Mouse (Mus musculus) stomach, embryonic 14.5 days (tissue): Measurements from ENCODE around the gene Nmnat2. TPM values are rescaled to one million over a fixed set of nuclear protein-coding genes. Genes with fewer than 3 reads are reported as not detected.

Experiments used
- ATAC-seq: fragments of 200-750 bp; cut with Nextera tagmentation; 2 replicates; pipeline ENCODE4 v1.8.0; 2017; ENCODE audit warnings: low read depth, moderate TSS enrichment; ENCODE audit not compliant: insufficient number of reproducible peaks, insufficient read depth, low FRiP score
- H3K27ac ChIP-seq: fragments of 300-500 bp; sonication (generic); 2 replicates; pipeline ENCODE4 v1.5.1; 2014; ENCODE audit warnings: mild to moderate bottlenecking, low read length, moderate library complexity, mixed read lengths
- H3K27me3 ChIP-seq: fragments of 300-500 bp; sonication (generic); 2 replicates; pipeline ENCODE4 v1.6.1; 2014; ENCODE audit warnings: low read length, control low read depth, mixed read lengths; ENCODE audit not compliant: control insufficient read depth, insufficient read depth
- H3K36me3 ChIP-seq: fragments of 300-500 bp; sonication (generic); 2 replicates; pipeline ENCODE4 v1.6.1; 2014; ENCODE audit warnings: mild to moderate bottlenecking, control low read depth, low read length, moderate library complexity, mixed read lengths; ENCODE audit not compliant: control insufficient read depth, insufficient read depth
- H3K4me1 ChIP-seq: fragments of 300-500 bp; sonication (generic); 2 replicates; pipeline ENCODE4 v1.6.1; 2014; ENCODE audit warnings: low read length, control low read depth, mixed read lengths; ENCODE audit not compliant: control insufficient read depth, insufficient read depth
- H3K4me2 ChIP-seq: fragments of 300-500 bp; sonication (generic); replicated peaks from 2 replicates; pipeline ENCODE4 v1.6.1; 2014; ENCODE audit warnings: low read depth, low read length, control low read depth
- H3K4me3 ChIP-seq: fragments of 300-500 bp; sonication (generic); 2 replicates; pipeline ENCODE4 v1.5.1; 2014; ENCODE audit warnings: low read depth, low read length, control low read depth
- H3K9ac ChIP-seq: fragments of 300-500 bp; sonication (generic); replicated peaks from 2 replicates; pipeline ENCODE4 v1.6.1; 2014; ENCODE audit warnings: low read depth, mild to moderate bottlenecking, control low read depth, low read length, moderate library complexity, mixed read lengths
- H3K9me3 ChIP-seq: fragments of 300-500 bp; sonication (generic); 2 replicates; pipeline ENCODE4 v1.6.1; 2016; ENCODE audit warnings: low read depth, low read length, control low read depth; ENCODE audit not compliant: control insufficient read depth
- WGBS: fragments of 180-500 bp; shearing (Covaris S2); extraction: QIAGEN DNeasy Blood & Tissue Kit; methylation state at CpG from one replicate; pipeline ENCODE4 v1.1.7; 2014; 5-methylcytosine and 5-hydroxymethylcytosine counted together
- polyA plus RNA-seq: library from polyadenylated mRNA; unstranded; fragments of >200 nt; fragmentation: Nextera tagmentation; extraction: Ambion mirVana; gene quantifications from 2 replicates; pipeline ENCODE4 v1.2.1, GENCODE M21; 2014

Nmnat2 gene
- polyA plus RNA-seq: 3.0 and 3.8 TPM in 2 replicates

- 0 out of 2 replicates have a peak within 1 kb of the TSS, but pooled peaks have one; percentile 10 for H3K9ac ChIP-seq
- H3K27ac ChIP-seq: no peak within 1 kb of the TSS
- under 1% methylated on average over 42 of the region's 42 CpGs for WGBS
- H3K4me1 ChIP-seq: peaks cover 10% of the 10 kb centered on the region; the same call in 1 of the 2 replicates
- ATAC-seq: no peak; the same call in 1 of the 2 replicates
- H3K9me3 ChIP-seq: no peaks in the 10 kb centered on the region
- peak within 1 kb of the TSS; percentile 35 for H3K4me3 ChIP-seq
- H3K36me3 ChIP-seq: no peaks in the 10 kb centered on the region
- H3K4me2 ChIP-seq: peak within 1 kb of the TSS; percentile 65
- peaks cover 16% of the 10 kb centered on the region for H3K27me3 ChIP-seq
These were observed at the start of gene Nmnat2 for GRCm38 (mm10) chr1:152954821-152955523. Gene Nmnat2, plus strand, starts transcription at chr1:152954993.

- no peak overlapping the region for H3K9ac ChIP-seq
- no peak overlapping the region for H3K4me3 ChIP-seq
- 46% methylated on average over 6 of the region's 6 CpGs for WGBS
- no peaks in the 10 kb centered on the region for H3K36me3 ChIP-seq
- no peak for ATAC-seq
- no peaks in the 10 kb centered on the region for H3K27me3 ChIP-seq
- H3K27ac ChIP-seq: no peak overlapping the region
- 0 out of 2 replicates have a peak, but pooled peaks cover 4% of the 10 kb centered on the region for H3K4me1 ChIP-seq
- no peak overlapping the region for H3K4me2 ChIP-seq
- H3K9me3 ChIP-seq: no peaks in the 10 kb centered on the region
These were observed 41.0 kb upstream of the Nmnat2 start for GRCm38 (mm10) chr1:152913483-152914460.

GRCm38 (mm10) chr1:152915766-152916165, 39.0 kb upstream of the Nmnat2 start:
- Histone ChIP-seq H3K4me3 (no peak overlapping the region), H3K9ac (no peak overlapping the region), H3K4me1 (0 out of 2 replicates have a peak, but pooled peaks cover 4% of the 10 kb centered on the region), H3K4me2 (no peak overlapping the region), H3K27ac (no peak overlapping the region), H3K36me3 (no peaks in the 10 kb centered on the region), H3K27me3 (no peaks in the 10 kb centered on the region), H3K9me3 (no peaks in the 10 kb centered on the region)
- 36% methylated on average over 5 of the region's 5 CpGs for WGBS
- no peak for ATAC-seq

GRCm38 (mm10) chr1:152916936-152917335, 37.9 kb upstream of the Nmnat2 start:
- Histone ChIP-seq H3K9ac (no peak overlapping the region), H3K36me3 (no peaks in the 10 kb centered on the region), H3K27me3 (no peaks in the 10 kb centered on the region), H3K4me2 (no peak overlapping the region), H3K4me1 (0 out of 2 replicates have a peak, but pooled peaks cover 4% of the 10 kb centered on the region), H3K27ac (no peak overlapping the region), H3K4me3 (no peak overlapping the region), H3K9me3 (no peaks in the 10 kb centered on the region)
- WGBS: 66% methylated on average over 5 of the region's 5 CpGs
- ATAC-seq: no peak

GRCm38 (mm10) chr1:152917626-152918025, 37.2 kb upstream of the Nmnat2 start:
- H3K36me3 ChIP-seq: no peaks in the 10 kb centered on the region
- H3K4me1 ChIP-seq: 0 out of 2 replicates have a peak, but pooled peaks cover 4% of the 10 kb centered on the region
- H3K4me3 ChIP-seq: no peak overlapping the region
- H3K9ac ChIP-seq: no peak overlapping the region
- H3K27ac ChIP-seq: no peak overlapping the region
- no peak overlapping the region for H3K4me2 ChIP-seq
- ATAC-seq: no peak
- no peaks in the 10 kb centered on the region for H3K27me3 ChIP-seq
- 69% methylated on average over 4 of the region's 4 CpGs for WGBS
- no peaks in the 10 kb centered on the region for H3K9me3 ChIP-seq

- Histone ChIP-seq H3K9me3 (no peaks in the 10 kb centered on the region), H3K4me3 (no peak overlapping the region), H3K4me1 (no peaks in the 10 kb centered on the region), H3K4me2 (no peak overlapping the region), H3K36me3 (no peaks in the 10 kb centered on the region), H3K9ac (no peak overlapping the region), H3K27me3 (no peaks in the 10 kb centered on the region), H3K27ac (no peak overlapping the region)
- WGBS: 75% methylated on average over 3 of the region's 3 CpGs
- ATAC-seq: no peak
These were observed 33.0 kb upstream of the Nmnat2 start for GRCm38 (mm10) chr1:152921786-152922185.

- no peak overlapping the region for H3K27ac ChIP-seq
- no peaks in the 10 kb centered on the region for H3K36me3 ChIP-seq
- no peak for ATAC-seq
- H3K9ac ChIP-seq: no peak overlapping the region
- H3K4me2 ChIP-seq: 0 out of 2 replicates have a peak overlapping the region, but pooled peaks have one; percentile 3
- H3K4me3 ChIP-seq: no peak overlapping the region
- 46% methylated on average over 11 of the region's 11 CpGs for WGBS
- H3K9me3 ChIP-seq: no peaks in the 10 kb centered on the region
- H3K4me1 ChIP-seq: no peaks in the 10 kb centered on the region
- no peaks in the 10 kb centered on the region for H3K27me3 ChIP-seq
These were observed 20.8 kb upstream of the Nmnat2 start for GRCm38 (mm10) chr1:152933962-152934361.

GRCm38 (mm10) chr1:152935476-152935875, 19.3 kb upstream of the Nmnat2 start:
- no peaks in the 10 kb centered on the region for H3K36me3 ChIP-seq
- no peaks in the 10 kb centered on the region for H3K4me1 ChIP-seq
- no peak overlapping the region for H3K9ac ChIP-seq
- no peak overlapping the region for H3K27ac ChIP-seq
- H3K4me3 ChIP-seq: no peak overlapping the region
- no peaks in the 10 kb centered on the region for H3K9me3 ChIP-seq
- WGBS: 76% methylated on average over 6 of the region's 6 CpGs
- ATAC-seq: no peak
- H3K4me2 ChIP-seq: no peak overlapping the region
- H3K27me3 ChIP-seq: no peaks in the 10 kb centered on the region
